Mouse (Mus musculus) megakaryocyte, embryonic 14.5 days (primary cell): ENCODE results near the gene Por. TPM values are rescaled to one million over a fixed set of nuclear protein-coding genes. Genes with fewer than 3 reads are reported as not detected.

Source experiments
- H3K27me3 ChIP-seq: replicated peaks from 2 replicates; pipeline ENCODE3; 2012; ENCODE audit warnings: inconsistent platforms
- H3K36me3 ChIP-seq: replicated peaks from 2 replicates; pipeline ENCODE3; 2012; ENCODE audit warnings: low read length, inconsistent platforms, mixed read lengths
- H3K4me1 ChIP-seq: 2 replicates; pipeline ENCODE4 v1.6.1; 2012; ENCODE audit warnings: inconsistent platforms
- H3K4me3 ChIP-seq: replicated peaks from 2 replicates; pipeline ENCODE3; 2012; ENCODE audit warnings: moderate library complexity, mild to moderate bottlenecking, inconsistent platforms
- H3K9me3 ChIP-seq: 2 replicates; pipeline ENCODE4 v1.6.1; 2012; ENCODE audit warnings: inconsistent platforms
- FLI1 ChIP-seq: IDR thresholded peaks from 2 replicates; pipeline ENCODE4 v1.6.1; 2012; ENCODE audit warnings: low read length, inconsistent platforms, mixed read lengths
- GATA1 ChIP-seq: IDR thresholded peaks from 3 replicates; pipeline ENCODE4 v1.6.1; 2012; ENCODE audit warnings: mixed read lengths, low read length, inconsistent platforms, borderline replicate concordance
- polyA plus RNA-seq: library from polyadenylated mRNA; stranded (reverse); fragments of >175 nt; gene quantifications from 2 replicates; pipeline ENCODE4 v1.2.3, GENCODE M21; 2012; ENCODE audit warnings: low replicate concordance; ENCODE audit not compliant: insufficient read depth

Gene Por
- polyA plus RNA-seq, 1 experiment: 112 TPM

GRCm38 (mm10) chr5:135723165-135723751 lies 53.4 kb downstream of the Por start:
- Histone ChIP-seq H3K4me1 (peaks cover 31% of the 10 kb centered on the region), H3K36me3 (peaks cover 89% of the 10 kb centered on the region), H3K27me3 (peaks cover 1% of the 10 kb centered on the region), H3K9me3 (no peaks in the 10 kb centered on the region), H3K4me3 (no peak overlapping the region)
- TF ChIP-seq GATA1: no peak
- no peak for TF ChIP-seq FLI1

GRCm38 (mm10) chr5:135724536-135725322 lies 54.9 kb downstream of the Por start:
- TF ChIP-seq FLI1: no peak
- TF ChIP-seq GATA1: no peak
- peaks cover 91% of the 10 kb centered on the region for H3K36me3 ChIP-seq

GRCm38 (mm10) chr5:135725391-135725841 lies 55.6 kb downstream of the Por start:
- TF ChIP-seq FLI1 (no peak), GATA1 (no peak)
- H3K9me3 ChIP-seq: no peaks in the 10 kb centered on the region
- H3K4me1 ChIP-seq: peaks cover 30% of the 10 kb centered on the region
- no peak overlapping the region for H3K4me3 ChIP-seq
- H3K27me3 ChIP-seq: no peaks in the 10 kb centered on the region
- peaks cover 91% of the 10 kb centered on the region for H3K36me3 ChIP-seq

More at GRCm38 (mm10) chr5:135724536-135725322, 54.9 kb downstream of the Por start:
- H3K4me1 ChIP-seq: peaks cover 31% of the 10 kb centered on the region
- no peaks in the 10 kb centered on the region for H3K9me3 ChIP-seq
- no peak overlapping the region for H3K4me3 ChIP-seq
- H3K27me3 ChIP-seq: peaks cover 1% of the 10 kb centered on the region

GRCm38 (mm10) chr5:135725991-135726390 lies 56.2 kb downstream of the Por start:
- H3K4me1 ChIP-seq: peaks cover 28% of the 10 kb centered on the region
- no peaks in the 10 kb centered on the region for H3K9me3 ChIP-seq
- no peak for TF ChIP-seq FLI1
- TF ChIP-seq GATA1: no peak
- H3K36me3 ChIP-seq: peaks cover 91% of the 10 kb centered on the region
- no peaks in the 10 kb centered on the region for H3K27me3 ChIP-seq
- no peak overlapping the region for H3K4me3 ChIP-seq

GRCm38 (mm10) chr5:135726641-135727346 lies 57.0 kb downstream of the Por start:
- Histone ChIP-seq H3K4me1 (peaks cover 28% of the 10 kb centered on the region), H3K36me3 (peaks cover 96% of the 10 kb centered on the region), H3K4me3 (no peak overlapping the region), H3K9me3 (no peaks in the 10 kb centered on the region), H3K27me3 (no peaks in the 10 kb centered on the region)
- no peak for TF ChIP-seq FLI1
- no peak for TF ChIP-seq GATA1

- Histone ChIP-seq H3K27me3 (no peaks in the 10 kb centered on the region), H3K36me3 (peaks cover 99% of the 10 kb centered on the region), H3K4me1 (peaks cover 26% of the 10 kb centered on the region), H3K9me3 (no peaks in the 10 kb centered on the region), H3K4me3 (no peak overlapping the region)
- no peak for TF ChIP-seq FLI1
- TF ChIP-seq GATA1: no peak
Measured at GRCm38 (mm10) chr5:135727871-135728270, 58.0 kb downstream of the Por start.

- no peaks in the 10 kb centered on the region for H3K9me3 ChIP-seq
- H3K4me1 ChIP-seq: peaks cover 26% of the 10 kb centered on the region
- H3K27me3 ChIP-seq: no peaks in the 10 kb centered on the region
- peaks cover 100% of the 10 kb centered on the region for H3K36me3 ChIP-seq
- no peak for TF ChIP-seq GATA1
- TF ChIP-seq FLI1: no peak
- H3K4me3 ChIP-seq: no peak overlapping the region
Measured at GRCm38 (mm10) chr5:135728361-135728760, 58.5 kb downstream of the Por start.

- H3K27me3 ChIP-seq: no peaks in the 10 kb centered on the region
- H3K36me3 ChIP-seq: peaks cover 100% of the 10 kb centered on the region
- no peaks in the 10 kb centered on the region for H3K9me3 ChIP-seq
- no peak overlapping the region for H3K4me3 ChIP-seq
- H3K4me1 ChIP-seq: peaks cover 24% of the 10 kb centered on the region
- TF ChIP-seq GATA1 (no peak), FLI1 (no peak)
Measured at GRCm38 (mm10) chr5:135729351-135729750, 59.5 kb downstream of the Por start.

- H3K36me3 ChIP-seq: peaks cover 100% of the 10 kb centered on the region
- TF ChIP-seq FLI1 (no peak), GATA1 (no peak)
Measured at GRCm38 (mm10) chr5:135730278-135730677, 60.4 kb downstream of the Por start.

More at GRCm38 (mm10) chr5:135730278-135730677, 60.4 kb downstream of the Por start:
- Histone ChIP-seq H3K4me3 (no peak overlapping the region), H3K9me3 (no peaks in the 10 kb centered on the region), H3K27me3 (no peaks in the 10 kb centered on the region), H3K4me1 (peaks cover 26% of the 10 kb centered on the region)
